Mouse (Mus musculus) T-cell, adult 2 months (primary cell): ENCODE results near the gene Hnrnpll.

ENCODE experiments used
- DNase-seq: peaks from one replicate; pipeline ENCODE4 v3.0.0; 2022; ENCODE audit warnings: low spot score

Gene Hnrnpll

DNA sequence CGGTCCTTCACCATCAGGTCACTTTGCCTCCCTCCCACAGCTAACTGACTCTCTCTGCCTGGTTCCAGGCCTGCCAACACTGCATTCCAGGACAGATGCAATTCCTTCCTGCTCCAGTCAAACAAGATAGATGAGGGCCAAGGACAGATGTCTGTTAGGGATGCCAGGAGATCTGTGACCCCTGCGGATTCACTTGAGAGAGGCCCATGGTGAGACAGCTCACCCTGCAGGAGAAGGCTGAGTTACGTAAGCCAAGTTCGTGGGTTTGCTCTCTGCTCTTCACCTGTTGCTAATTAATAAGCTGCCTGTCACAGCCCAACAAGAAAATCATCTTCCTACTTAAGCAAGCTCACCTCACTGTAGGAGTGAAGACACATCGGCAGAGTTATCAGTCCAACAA lies 63.1 kb downstream of the Hnrnpll start:
- DNase-seq = no peak

DNA sequence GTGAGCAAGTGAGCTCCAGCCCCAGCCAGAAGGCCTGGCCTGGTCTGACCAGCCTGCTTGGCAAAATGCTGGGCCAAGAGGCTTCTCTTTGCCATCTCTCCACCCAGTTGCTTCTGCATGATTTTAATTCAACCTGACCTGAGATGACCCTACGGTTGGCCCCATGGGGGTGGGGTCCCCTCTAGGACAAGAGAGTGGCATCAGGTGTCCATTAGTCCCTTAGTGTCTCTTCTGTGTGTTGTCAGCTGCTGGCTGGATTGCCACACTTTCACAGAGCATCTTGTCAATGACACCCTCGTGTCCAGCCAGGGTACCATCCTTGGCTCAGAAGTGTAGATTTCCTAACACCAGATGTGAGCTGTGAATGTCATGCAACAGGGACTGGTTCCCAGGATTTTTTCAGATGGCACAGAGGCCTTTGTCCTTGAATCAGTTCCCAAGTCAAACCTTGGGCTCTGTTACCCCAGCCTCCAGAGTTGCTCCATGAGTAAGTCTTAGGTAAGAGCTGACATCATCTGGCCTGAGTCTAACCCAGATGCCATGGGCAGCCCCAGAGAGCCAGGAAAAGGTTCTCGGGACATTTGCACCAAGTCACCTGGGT lies 66.9 kb downstream of the Hnrnpll start:
- DNase-seq = no peak

DNA sequence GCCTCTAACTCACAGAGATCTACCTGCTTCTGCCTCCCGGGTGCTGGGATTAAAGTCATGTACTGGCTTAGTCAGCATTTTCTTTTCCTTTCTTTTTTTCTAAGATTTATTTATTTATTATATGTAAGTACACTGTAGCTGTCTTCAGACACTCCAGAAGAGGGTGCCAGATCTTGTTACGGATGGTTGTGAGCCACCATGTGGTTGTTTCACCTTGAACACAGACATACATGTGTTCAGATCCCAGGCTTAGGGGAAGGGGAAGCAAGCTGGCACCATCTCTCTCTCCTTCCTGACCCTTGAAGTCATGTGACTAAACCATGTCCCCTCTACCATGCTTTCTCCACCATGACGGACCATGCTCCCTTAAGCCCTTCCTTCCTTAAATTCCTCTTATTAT lies 70.0 kb downstream of the Hnrnpll start:
- DNase-seq = no peak

DNA sequence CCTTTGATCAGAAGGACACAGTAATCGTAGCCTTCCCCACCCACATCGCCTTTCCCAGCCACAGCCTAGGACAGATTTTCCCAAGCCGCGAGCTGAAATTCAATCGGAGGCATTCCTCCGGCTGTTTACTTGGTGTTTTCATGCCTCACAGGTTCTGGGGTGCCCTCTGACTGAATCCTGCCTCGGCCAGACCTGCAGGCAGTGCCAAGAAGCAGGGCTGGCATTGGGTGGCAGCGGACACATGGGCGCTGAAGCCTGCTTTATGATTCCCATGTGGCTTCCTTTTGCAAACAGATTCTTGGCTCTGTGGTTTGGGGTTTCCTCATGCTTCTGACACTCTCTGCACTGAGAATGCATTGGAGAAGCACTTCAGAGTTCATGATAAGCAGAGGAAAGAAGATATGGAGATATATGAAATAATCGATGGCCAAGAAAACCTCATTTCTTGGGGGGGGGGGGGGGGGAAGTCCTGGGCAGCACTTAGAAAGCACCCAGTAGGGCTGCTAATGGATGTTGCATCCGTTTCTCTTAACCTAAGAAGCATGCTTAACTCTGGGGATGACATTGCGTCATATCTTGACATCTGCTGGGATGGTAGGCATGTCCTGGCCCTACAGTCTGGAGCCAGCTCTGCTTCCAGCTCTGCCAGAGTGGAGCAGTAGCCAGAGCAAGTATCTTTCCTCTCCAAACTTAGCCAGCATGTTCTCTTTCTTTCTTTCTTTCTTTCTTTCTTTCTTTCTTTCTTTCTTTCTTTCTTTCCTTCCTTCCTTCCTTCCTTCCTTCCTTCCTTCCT lies 70.8 kb downstream of the Hnrnpll start:
- no peak for DNase-seq

DNA sequence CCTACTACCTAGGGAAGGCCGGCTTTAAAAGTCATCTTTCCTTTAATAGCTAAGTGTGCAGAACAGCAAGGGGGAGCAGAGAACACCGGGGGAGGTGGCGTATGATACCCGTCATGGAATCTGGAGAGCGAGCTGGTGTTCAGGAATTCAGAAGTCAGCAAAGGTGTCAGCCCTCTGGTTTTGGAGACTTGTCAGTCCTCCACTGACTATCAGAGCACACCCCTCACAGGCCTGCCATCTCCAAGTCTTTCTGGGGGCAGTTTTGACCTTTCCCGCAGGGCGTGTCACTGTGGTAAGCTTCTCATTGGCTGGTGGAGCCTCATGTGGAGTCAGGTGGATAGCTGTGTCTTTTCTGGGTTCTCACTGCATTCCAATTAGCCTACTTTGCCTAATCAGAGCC lies 72.0 kb downstream of the Hnrnpll start:
- DNase-seq = no peak

DNA sequence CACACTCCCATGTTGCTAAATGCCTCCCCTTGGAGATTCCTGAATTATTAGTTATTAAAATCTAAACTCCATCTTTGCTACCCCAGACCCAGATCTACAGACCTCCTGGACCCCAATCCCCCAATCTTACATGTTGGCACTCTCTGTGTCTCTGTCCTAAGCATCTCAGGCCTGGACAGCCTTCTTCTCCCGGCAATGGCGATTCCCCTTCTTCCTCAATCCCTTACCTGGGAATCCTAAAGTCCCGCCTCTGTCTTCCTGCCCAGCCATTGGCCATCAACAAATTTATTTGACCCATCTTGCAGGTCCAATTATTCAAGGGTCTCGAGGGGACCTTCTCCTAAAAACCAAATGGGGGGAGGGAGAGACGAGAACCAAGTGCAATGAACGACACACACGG lies 77.7 kb downstream of the Hnrnpll start:
- DNase-seq = no peak

DNA sequence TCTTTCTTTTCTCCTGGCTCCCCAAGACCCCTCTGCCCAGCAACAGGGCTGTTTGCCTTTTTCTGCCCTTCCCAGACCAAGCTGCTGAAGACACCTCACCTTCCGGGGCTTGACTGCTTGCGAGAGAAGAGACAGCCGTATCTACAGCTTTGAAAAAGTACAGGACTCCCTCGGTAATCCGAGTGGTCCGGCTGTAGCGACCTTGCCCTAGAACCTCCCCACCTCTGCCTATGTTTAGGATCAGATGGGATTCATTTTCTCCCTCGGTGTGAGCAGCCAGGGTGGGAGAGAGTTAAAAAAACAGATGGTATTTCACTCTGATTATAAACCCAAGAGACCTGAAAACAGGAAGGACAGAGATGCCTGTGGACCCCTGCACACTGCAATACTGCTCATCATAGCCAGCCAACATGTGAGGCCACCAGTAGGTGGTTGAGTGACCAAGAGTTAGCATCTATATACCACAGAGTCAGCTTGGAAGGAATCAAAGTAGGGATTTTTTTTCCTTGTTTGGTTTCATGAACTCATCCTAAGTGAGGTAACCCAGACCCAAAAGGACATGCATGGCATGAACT lies 79.1 kb downstream of the Hnrnpll start:
- no peak for DNase-seq

DNA sequence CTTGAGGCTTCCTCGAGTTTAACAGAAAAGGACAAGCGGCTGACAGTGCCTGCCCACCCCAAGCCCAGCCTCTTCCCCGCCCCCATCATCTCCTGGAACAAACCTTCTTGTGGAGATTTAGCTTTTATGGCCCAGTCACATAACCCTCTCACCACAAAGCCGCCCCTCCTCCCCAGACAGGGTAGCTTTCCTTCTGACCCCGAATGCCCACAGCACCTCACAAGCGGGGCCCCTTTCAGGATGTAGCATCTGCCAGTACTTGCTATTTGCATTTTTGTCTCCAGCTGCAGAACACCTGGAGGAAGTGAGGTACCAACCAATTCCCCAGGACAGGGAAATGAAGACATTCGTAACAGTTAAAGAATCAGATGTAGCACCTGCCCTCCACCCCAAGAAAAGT lies 79.6 kb downstream of the Hnrnpll start:
- DNase-seq = no peak

DNA sequence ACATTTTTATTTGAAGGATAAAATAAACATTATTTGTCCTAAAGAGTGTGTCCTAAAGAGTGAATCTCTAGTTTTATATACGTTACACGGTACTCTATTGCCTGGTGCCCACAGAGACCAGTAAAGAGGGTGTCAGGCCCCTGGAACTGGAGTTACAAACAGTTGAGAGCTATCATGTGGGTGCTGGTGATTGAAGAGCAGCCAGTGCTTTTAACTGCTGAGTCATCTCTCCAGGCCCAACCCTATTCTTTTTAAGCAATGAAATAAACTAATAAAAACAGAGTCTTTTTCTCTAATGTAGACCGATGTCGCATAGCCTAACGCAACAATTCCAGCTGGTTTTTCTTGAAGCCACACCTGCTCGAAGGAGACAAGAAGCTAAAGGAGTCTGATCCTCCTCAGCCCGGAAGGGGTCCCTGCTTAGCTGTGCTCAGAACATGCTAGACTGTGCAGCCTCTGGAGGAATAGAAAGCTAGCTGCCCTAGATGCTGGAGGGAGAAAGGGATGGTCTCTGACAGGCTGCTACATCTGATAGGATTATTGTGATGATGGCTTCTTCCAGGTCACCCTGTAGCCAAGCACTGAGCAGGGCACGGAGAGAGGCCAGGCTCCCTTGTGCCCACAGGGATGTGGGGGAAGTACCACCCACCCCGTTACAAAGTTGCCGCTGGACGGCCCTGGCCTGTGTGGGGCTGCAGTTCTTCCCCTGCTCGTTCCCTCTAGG lies 80.2 kb downstream of the Hnrnpll start:
- DNase-seq = no peak

DNA sequence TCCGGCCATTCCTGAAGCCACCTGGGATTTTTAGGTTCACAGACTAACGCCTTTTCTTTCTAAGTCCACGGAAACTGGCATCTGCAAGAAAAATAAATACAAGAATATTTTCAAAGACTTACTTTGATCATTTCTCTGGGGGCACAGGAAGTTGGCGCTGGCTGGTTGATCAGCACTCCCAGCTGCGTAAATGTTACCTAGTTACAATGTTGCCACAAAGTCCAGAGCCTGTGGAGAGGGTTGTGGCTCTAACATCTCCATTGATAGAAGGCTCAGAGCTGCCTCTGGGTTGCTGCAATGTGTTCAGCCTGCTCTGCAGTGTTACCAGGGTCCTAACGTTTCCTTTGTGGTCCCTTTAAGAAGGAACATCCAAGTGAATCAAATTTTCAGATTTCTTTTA lies 80.8 kb downstream of the Hnrnpll start:
- DNase-seq = no peak

DNA sequence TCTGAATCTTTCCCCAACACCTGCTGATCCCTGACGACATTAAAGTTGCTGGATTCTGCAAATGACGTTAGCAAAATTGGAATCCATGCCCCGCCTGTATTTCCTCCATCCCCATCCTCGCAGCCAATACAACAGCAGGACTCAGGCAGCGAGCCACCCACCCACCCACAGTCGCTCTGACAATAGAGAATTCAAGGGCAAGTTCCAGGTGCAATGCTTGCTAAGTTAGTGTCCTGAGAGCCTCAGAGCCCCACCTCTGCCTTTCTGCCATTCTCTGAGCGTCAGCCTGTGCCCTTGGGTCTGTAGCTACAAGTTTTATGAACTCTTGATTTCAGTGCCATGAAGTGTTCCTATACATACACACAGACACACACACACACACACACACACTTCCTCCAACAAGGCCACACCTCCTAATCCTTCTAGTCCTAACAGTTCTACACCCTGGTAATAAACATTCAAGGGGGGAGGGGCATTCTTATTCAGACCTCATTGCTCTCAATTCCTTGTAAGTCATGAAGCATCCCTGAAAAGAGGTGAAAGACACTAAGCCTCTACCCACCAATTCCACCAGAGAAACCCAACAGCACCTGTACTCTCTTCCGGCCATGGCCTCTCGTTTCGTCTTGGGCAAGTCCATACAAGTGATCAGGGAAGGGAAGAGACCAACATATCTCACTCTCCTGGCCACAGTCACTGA lies 81.6 kb downstream of the Hnrnpll start:
- DNase-seq = no peak
